Mouse (Mus musculus): ENCODE measurements around the gene Kctd6.
"Not testable (repeated sequence)": the region's sequence is repeated elsewhere in the genome, so short reads cannot be mapped to it uniquely, and the experiment has no call there.

Gene Kctd6

DNA sequence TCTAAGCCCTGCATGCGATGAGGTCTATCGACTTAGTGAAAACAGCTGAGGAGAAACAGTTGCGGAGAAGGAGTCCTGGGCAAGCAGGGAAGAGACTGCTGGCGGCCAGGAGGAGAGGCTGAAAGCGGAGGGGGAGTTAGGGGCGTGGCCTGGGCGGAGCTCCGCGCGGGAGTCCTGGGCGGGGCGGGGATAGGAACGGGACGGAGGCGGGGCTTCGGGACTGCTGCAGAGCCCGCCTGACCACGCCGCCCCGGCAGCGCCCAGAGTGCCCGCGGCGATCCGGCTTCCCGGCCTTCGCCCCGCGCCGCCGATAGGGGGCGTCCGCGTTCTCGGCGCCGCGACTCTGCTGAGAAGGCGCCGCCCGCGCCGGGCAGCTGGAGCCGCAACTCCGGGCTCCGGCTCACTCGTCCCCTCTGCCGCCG, at the start of gene Kctd6:
TSS of gene Kctd6 (plus strand) at position 338 of the 422 bp plus-strand sequence.
- DNase-seq = peak; percentile 98

DNA sequence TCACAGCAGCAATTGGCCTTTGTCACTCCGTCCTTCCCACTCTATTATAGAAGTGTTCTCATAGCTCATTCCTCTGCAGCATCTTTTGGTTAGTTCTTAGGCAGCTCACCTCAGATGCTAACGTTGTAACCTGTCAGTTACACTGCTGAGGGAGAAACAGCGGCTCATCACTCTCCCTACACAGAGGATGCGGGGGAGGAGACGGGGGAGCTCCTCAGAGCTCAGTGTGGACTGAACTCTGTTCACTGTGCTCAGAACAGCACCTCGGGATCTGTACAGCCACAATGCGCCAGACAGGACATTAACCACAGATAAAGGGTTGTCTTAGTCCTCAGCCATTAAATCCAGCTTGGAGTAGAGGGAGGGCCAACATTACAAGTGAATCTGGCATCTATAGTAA, 49.5 kb upstream of the Kctd6 start:
- DNase-seq = no peak

DNA sequence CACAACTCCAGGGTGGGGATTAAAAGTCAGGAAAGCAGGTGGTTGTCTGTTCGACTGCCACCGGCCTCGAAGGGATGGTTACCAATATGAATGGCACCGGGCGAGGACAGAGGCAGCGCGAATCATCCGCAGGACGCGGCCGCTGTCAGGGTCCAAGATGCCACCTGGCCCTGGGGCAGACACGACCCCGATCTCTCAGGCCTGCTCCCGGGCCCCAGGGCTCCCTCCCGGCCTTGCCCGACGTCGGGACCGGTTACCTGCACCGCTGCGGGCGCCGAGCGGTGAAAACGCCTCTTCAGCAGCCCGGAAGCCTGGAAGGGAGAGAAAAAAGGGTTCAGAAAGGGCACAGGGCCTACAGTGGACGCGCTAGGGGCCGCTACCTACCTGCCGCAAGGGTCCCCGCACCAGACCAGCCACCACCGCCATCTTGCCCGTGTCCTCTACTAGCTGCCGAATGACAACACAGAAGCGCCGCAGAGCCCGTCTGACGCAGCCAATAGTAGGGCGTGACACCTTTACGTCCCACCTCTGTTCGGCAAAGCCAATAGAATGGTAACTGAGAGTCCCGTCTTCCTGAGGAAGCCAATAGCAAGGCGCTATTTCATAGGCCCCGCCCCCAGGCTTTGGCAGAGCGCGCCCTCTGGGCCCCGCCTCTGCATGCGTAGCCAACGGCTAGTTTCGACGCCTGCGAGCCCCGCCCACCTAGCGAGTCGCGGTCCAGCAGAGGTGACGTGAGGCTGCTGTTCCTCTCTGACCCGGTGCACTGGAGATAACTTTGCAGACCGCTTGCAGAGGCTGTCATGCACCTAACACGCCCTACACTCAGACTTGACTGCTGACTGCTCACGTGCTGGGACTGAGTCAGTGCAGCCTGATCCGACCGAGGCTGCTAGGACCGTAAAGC, 41.2 kb upstream of the Kctd6 start, which contains the start of gene Pdhb:
TSS of gene Pdhb (minus strand) at position 519 of the 904 bp plus-strand sequence.
- peak; percentile 99 for DNase-seq

DNA sequence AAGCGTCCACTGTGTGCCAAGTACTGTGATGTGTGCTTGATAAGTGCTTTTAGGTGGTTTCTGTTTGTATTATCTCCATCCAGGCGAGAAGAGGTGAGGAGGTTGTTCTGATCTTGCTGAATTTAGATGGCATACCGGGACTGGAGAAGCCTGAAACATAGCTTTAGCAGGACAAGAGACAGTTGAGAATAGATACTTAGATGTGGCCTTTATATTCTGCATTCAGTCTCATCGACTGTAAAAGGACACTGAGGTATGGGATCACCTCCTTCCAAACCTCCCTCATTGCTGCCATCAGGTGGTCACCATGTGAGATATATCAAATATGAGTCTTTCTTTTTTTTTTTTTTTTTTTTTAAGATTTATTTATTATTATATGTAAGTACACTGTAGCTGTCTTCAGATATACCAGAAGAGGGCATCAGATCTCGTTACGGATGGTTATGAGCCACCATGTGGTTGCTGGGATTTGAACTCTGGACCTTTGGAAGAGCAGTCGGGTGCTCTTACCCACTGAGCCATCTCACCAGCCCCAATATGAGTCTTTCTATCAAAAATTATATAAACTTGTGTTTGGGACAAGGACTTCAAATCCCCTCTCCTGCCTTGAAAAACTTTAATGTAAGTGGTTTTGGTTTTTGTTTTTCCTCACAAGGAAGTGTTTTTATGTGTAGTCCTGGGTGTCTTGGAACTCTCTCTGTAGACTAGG, 40.2 kb upstream of the Kctd6 start:
- DNase-seq = not testable (repeated sequence)

DNA sequence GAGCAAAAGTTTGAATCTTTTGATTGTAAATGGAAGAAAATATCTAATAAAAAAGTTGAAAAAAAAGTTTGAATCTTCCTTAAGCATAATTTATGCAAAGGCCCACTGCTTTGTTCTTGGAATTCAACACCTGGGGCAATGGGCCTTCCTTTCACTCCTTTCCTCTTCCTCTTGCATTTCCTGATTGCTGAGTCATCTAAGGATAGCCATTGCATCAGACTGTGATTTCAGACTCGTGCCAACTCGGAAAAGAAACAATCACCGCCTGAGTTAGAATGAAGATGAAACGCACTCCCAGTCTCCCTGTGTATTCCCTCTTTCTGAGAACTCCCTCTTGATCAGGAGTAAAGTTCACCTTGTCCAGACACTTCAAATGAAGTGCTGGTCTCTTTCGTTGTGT, 39.3 kb upstream of the Kctd6 start:
- DNase-seq = no peak

DNA sequence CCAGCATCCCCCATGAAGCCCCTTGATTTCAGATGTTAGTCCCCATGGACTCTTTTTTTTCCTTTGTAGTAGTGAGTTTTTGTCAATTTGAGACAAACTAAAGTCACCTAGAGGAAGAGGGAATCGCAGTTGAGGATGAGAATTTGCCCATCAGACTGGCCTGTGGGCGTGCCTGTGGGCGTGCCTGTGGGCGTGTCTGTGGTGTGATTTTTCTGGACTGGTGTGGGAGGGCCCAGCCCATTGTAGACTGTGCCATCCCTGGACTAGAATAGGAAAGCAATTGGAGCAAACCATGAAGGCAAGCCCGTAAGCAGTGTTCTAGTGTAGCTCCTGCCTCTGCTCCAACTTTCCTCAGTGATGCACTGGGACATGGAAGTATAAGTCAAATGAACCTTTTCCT, 37.7 kb upstream of the Kctd6 start:
- no peak for DNase-seq

DNA sequence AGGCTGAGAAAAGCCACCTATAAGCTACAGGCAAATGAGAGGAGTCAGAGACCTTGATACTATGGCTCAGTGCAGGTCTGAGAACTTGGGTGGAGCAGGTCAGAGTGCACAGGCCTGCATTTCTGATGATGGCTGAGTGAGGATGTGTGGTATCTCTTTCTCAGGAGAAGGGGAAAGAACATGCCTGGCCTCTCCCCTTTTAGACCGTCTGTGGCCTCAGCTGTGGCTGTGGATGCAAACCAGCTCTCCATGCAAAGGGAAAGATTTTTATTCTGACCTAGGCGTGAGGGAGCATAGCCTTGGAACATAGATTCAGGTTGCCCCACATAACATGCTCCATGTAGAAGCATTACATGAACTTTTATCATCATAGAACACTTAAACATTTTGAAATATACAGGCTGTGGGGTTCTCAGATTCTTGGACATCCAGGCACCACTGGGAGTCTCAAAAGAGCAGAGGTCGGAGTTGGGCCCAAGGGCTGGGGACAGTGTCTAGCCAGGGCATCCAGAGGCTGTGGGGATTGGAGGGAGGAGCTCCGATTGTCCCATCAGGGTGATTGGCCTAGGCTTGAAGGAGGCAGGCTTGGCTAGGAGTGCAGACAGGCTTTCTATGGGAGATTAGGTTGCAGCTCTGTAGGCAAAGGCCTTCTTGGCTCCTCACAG, 33.4 kb upstream of the Kctd6 start:
- no peak for DNase-seq

DNA sequence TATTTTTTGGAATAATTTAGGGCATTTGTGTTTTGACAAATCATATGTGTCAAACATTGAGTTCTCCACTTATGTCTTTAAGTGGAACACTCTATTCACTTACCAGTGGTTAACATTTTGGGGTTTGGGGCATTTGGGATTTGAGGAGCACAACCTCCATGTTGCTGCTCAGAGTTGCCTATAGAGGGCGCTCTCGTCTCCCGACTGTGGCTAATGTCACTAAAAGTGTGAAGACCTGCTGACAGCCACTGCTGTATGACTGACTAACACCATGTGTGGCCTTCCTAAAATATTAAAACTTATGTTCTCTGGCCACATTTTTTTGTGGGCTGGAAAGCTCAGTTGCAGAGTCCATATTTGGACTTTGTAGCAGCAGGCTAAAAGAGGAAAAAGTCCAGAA, 30.6 kb upstream of the Kctd6 start:
- no peak for DNase-seq

DNA sequence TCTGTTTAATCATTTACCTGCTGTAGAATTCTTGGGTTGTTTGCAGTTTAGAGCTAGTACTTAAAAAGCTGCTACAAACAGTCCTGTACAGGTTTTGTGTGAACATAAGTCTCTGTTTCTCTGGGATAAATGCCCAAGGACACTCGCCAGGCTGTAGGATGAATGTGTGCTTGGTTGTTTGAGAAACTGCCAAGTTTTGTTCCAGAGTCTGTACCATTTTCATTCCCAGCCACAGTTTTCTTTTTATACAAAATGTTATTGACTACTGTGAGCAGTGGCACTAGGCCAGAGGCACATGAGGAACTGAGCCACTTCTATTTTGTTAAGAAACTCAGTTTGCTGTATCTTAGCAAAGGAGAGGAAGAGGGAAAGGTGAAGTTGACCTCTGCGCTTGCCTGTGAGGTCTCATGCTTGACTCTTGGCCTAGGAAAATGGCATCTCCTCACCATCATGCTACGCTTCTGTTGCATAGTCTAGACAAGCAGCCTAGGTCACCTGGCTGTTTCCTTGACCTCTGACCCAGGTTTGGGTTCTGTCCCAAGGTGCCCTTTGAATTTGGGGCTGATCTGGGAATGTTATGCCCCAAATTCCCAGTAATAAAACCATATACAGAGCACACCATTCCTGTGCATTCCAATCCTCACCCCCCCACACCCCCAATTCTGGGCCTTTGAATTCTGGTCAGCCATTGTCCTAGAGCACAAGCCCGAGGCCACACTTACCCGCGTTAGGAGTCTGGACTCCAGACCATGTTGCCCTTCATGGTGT, 27.5 kb upstream of the Kctd6 start:
- DNase-seq = peak; percentile 27

DNA sequence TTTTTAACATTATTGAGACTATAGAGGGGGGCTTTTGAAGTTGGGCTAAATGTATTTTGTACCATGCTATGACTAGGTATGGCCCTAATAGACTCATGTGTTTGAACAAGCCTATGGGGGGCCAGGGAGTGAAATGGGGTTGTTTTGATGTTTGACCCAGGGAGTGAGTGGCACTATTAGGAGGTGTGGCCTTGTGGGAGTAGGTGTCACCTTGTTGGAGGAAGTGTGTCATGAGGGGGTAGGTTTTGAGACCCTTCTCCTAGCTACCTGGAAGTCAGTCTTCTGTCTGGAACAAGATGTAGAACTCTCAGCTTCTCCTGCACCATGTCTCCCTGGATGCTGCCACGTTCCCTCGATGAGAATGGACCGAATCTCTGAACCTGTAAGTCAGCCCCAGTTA, 23.4 kb upstream of the Kctd6 start:
- no peak for DNase-seq

DNA sequence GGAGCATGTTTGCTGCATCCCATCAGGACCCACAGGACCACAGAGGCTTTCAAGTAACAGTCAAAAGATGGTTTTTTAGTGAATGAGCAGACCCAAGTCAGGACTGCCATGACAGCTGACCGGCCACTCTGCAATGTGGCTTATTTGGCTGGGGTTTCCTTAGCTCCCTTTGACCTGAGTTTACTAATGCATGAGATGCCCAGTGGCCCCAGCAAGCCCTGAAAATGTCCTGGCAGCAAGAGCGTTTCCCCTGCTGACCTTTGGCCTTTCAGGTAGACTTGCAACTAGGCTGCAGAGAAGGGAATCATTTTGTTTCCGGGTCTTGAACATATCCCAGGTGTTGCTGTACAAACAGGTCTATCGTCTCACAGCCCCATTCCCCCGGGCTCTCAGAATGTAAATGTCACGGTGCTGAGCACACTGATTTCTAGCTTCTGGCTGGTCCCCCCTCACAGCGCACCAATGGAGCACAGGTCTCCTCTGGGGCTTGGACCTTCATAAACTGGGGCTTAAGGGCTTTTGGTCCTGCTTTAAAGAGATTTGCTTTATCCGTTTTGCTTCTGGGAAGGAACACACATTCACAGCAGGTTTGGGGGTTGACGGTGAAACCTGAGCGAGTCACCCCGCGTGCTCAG, 22.5 kb upstream of the Kctd6 start:
- DNase-seq = no peak

DNA sequence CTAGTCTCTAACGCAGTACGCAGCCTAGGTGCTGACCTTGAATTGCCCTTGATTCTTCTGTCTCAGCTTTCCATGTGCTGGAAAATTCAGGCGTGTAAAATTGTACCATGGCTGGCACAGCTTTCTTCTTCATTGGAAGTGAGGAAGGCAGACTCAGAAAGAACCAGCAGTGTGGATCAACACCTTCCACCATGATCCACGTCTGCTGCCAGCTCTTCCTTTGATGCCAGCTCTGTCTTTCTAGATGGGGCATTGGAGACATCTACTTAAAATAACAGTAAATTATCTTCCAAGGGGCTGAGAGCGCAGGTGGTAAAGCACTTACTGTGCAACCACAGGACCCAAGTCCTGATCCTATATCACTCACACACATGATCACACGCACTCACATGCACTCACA, 21.2 kb upstream of the Kctd6 start:
- DNase-seq = no peak

DNA sequence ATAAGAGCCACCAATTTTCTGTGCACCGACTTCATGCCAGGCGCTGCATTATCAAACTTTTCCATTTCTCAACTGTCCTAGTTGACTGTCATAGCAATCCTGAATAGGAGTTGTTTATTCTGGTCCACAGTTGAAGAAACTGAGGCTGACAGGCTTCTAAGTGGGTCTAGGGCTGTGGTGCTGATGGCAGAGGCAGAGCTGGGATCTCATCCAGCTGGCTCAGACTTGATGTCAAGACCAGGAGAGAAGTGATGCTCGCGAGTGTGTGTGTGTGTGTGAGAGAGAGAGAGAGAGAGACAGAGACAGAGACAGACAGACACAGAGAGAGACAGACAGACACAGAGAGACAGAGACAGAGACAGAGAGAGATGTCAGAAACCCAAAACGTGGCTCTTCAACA, 13.2 kb upstream of the Kctd6 start:
- no peak for DNase-seq

DNA sequence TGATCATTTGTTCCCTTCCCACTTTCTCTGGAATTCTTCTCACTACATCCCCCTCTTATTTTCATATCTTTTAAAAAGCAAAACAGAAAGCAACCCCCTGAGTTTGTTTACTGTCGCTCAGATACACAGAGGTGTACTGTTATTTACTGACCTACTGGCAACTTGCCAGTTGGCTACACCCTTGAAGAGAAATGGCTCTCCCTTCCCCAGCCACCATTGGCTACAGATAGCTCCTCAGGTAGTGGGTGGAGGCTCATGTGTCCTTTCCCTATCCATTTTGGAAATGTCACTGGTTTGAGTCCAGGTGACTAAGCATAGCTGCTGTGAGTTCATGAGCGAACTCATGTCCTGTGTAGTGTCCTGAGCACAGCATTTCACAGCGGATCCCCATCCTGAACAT, 12.2 kb upstream of the Kctd6 start:
- no peak for DNase-seq

DNA sequence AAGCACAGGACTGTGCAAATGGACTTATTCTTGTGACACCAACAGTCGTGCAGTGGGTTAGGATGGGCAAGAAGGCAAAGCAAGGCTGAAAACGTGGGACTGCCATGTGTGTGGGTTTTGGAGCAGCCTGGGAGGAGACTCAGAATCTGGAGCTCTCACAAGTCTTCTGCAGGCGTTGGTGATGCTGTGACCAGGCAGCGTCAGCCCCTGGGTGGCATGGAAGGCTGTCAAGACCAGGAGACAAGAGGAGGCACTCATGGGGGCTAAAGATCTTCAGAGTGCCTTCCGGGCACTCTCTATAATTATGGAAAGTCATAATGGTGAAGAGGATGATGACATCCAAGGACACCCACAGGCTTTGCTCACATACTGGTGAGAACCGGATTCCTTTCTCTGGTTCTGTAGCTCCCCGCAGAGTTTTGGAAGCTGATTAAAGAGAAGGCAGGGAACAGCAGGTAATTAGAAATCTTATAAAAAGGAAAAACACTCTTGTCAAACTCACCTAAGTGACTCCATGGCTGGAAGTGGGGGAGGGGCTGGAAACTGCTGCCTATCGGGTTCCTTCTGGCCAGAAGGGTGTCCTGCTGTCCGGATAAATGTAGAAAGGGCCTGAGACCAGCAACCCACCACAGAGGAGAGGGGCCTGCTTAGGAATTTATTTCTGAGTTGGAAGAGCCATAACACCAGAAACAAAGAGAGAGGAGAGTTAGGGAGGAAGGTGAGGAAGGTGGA, 7.6 kb upstream of the Kctd6 start:
- no peak for DNase-seq

DNA sequence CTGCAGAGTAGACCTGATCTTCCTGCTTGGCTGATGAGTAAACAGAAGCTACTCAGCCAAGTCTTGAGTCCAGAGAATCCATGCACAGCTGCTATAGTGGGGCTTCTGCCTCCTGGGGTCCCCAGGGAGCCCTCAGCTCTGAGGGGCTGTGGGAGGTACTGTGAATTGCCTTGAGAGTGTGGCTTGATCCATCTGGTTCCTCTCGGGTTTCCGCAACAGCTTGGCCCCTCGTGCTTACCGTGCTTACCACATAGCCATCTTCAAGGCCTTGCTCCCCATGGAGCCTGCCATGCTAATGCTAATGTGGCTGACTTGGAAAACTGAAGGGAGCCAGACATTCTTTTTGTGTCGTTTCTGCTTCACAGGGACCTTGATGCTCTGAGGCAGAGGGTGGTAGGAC, 6.8 kb upstream of the Kctd6 start:
- no peak for DNase-seq

DNA sequence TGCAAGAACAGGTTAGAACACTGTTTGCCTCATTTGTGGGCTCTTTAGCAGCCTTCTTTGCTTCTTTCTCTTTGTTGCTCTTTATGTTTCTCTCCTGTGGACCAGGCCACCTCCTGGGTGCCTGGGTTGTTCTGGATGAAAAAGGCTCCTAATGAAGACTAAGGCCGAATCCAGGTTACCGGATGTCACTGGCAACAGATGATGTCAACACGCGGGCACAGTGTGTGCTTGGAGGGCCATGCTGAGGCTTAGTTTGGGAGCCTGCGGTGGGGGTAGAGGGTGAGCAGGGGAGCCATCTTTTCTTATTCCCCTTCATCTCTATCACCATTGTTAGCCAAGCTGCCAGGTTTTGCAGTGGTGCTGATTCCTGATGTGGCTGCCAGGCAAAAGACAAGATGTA, 6.4 kb upstream of the Kctd6 start:
- DNase-seq = no peak

DNA sequence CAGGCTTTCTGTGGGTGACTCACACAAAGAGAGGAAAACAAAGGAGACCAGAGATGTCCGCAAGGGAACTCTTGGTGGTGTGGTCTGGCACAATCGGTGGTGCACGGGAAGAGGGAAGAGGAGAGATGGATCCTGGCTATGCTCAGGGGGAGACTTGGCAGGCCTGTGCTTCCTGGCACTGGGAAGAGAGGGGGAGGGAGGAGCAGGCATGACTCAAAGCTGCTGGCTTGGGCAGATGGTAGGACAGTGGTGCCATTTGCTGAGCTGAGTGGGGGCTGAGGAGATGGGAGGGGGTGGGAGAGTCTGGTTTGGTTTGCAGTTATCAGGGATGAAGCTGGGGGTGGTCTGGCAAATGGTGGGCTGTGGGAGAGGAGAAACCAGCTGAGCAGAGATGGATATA, 5.1 kb upstream of the Kctd6 start:
- DNase-seq = no peak

DNA sequence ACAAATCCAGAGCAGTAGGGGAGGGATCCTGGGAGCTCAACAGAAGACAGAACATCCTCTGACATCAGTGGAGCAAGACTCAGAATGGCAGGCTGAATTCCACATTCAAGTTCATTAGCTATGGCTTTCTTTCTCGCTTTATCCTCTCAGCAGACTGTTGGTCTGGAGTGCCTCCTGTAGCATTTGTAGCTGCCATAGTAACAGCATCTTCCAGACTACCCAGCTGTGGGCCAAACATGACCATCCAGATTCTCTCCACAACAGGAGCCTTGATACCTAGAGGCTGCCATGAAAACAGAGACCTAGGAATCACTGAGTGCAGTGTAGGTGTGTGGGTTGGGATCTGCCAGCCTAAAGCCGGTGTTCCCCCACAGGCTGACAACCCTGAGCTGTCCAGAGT, 4.0 kb upstream of the Kctd6 start:
- no peak for DNase-seq

DNA sequence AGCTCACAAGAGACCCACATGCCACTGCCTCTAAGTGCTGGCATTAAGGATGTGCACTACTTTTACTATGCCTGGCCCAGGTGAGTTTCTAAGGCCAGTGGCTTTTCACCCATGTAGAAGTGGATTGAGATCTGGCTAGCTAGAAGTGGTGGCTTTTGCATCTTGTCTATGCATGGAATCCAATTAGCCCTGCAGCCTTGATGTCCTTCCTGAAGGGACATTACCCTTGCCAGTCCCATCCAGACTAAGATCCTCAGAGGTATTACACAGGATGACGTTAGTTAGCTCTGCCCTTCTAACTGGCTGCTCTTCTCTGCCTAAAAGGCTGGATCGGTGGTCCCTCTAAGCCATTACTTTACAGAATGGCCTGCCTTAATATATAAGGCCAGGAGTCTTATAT, 944 bp upstream of the Kctd6 start:
- DNase-seq = no peak

DNA sequence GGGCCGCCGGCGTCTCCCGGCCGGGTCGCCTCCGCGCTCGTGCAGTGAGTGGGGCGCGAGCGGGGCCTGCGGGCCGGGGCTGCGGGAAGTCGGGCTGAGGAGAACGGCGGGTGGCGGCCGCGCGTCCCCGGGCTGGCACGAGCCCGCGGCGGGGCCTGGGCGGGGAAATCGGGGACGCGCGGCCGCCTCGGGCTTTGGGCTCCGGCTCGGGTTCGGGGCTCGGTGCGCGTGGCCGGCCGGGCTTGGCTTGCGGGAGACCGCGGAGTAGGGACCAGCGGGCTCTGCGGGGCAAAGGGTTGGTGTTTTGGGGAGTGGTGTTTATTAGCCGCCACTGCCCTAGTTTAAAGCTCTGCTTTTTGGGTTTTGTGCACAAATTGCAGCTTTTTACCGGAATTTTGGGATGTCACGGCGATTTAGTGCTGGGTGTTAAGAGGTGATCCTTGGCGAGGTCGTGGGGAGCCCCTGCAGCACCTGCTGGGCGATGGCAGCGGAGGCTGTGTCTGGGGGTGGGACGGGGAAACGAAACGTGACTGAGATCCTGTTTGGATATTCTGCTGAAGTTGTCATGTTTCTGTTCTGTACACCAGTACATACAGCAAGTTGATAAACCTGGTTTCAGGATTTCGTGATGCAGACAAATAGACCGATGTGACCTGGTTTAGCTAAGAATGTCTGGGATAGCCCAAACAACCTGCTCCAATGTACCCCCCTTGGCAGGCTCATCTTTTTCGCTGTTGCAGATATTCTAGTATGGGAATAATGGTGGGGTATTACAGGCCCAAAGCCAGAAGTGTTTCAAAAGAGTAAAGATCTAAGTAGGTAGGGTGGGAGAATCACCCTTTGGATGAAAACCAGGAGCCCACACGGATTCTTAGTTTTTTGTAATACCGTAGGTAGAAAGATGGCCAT, 613 bp downstream of the Kctd6 start:
- peak; percentile 76 for DNase-seq
